Mouse (Mus musculus) left cerebral cortex, postnatal 10 days (tissue): ENCODE data around the gene P2ry14. TPM values are rescaled to one million over a fixed set of nuclear protein-coding genes. Genes with fewer than 3 reads are reported as not detected.

Experiments used
- DNase-seq, 2 experiments: peaks; one replicate each; pipeline ENCODE4 v3.0.0; 2021 to 2022; ENCODE audit warnings: low spot score in 2 of 2, mixed read lengths in 1 of 2; ENCODE audit errors: extremely low spot score in 1 of 2
- intact Hi-C: fragments of 180-260 bp; cut with DNase I; formaldehyde crosslinking; loops from one replicate; pipeline ENCODE4 v1.15.1; 2025
- total RNA-seq, 2 experiments: library from RNA; stranded (reverse); gene quantifications; 2 replicates each; pipeline ENCODE4 v1.2.3; 2021

P2ry14 gene
- 1 to 10 TPM; 1.2 to 1.8 TPM for total RNA-seq

DNA sequence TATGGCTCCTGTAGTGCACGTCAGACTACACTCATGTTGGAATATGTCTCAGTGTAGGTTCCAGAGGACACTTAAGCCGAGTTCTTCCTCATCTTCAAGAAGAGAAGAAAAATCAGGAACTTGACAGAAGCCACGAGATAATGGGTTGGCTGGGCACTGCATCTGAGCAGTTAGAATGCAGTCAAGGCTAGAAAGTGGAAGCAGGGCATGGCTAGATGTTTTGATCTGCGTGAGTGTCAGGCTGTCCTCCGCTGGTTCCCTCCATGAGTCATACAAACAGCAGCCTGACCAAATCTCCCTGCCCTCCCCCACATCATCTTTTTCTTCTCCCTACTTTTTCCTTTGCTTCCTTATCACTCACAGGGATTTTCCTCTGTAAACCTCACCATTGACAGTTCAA, at the start of gene P2ry14:
Gene P2ry14, minus strand, starts transcription at position 195 of the 400 bp plus-strand sequence.
- intact Hi-C loops, result no loop called here
- no peak for DNase-seq

DNA sequence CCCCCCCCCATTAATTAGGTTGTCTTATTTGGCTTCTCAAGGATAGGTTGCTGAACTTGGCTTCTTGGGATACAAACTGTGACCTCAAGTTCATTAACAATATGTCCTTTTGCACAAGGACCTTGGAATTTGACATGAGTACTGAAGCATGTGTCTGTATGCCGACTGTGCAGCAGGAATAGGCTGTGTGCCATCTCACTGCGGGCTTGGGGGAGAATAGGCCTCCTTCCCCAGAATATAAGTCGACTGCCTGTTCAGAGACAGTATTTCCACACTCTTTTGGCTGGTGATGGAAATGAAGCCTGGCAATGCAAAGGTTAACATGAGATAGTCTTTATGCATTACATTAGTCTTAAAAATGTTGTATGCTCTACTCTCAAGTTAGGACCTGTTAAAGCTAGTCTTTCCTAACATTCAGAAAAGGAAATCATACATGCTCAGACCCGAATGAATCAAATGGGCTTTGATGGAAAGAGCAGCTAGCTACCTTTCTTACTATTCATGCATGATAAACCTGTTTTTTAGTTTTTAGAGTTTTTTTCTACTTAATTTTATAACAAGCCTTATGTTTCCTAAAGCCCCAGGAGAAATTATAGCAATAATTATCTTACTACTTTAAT, 44.0 kb upstream of the P2ry14 start:
- DNase-seq, result no peak
- intact Hi-C loops, result no loop called here

GRCm38 (mm10) chr3:59194938-59195337, 41.5 kb upstream of the P2ry14 start, which contains the start of gene Gpr87:
TSS of gene Gpr87 (minus strand) at chr3:59195104.
- DNase-seq, result no peak
- intact Hi-C loops, result no loop called here

GRCm38 (mm10) chr3:59194099-59194498, 40.7 kb upstream of the P2ry14 start:
- intact Hi-C loops, result no loop called here
- DNase-seq, result no peak

DNA sequence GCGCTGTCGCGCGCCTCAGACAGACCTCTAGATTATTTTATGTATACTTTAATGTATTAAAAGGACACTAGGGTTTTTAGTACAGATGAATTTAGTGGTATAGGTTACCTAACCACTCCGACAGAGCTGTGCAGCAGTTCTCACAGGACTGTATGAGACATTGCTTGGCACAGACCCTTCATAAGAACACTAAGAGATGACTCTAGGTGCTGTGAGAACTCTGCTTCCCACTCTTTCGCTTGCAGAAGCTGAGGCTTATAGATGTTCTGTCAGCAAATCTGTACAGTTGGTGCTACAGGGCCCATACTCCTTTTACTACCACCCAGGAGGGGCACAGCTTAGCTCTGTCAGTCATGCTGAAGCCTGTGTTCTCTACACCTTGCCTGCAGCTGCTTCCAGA, 38.3 kb upstream of the P2ry14 start:
- no peak for DNase-seq
- intact Hi-C loops, result no loop called here

DNA sequence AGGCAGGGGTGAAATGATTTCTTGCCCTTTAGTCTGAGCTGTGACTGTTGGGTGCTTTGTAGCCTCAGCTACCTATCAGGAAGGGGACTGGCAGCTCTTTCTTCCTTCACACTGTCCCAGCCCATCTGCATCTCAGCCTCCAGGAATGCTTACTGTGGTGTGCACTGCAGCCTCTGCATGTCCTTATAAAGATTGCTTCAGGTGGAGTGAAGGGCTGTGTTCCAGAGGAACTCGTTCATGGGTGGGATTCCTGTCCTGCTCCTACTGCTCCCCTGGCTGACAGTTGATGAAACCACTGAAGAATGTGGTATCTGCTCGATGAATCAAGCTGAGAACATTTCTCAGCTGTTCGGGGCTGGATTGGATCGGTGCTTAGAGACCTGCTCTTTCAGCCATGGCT, 33.9 kb upstream of the P2ry14 start:
- intact Hi-C loops, result no loop called here
- DNase-seq, result no peak

- DNase-seq, result no peak
- intact Hi-C loops, result no loop called here
These were observed 32.2 kb upstream of the P2ry14 start for GRCm38 (mm10) chr3:59185662-59186061.

DNA sequence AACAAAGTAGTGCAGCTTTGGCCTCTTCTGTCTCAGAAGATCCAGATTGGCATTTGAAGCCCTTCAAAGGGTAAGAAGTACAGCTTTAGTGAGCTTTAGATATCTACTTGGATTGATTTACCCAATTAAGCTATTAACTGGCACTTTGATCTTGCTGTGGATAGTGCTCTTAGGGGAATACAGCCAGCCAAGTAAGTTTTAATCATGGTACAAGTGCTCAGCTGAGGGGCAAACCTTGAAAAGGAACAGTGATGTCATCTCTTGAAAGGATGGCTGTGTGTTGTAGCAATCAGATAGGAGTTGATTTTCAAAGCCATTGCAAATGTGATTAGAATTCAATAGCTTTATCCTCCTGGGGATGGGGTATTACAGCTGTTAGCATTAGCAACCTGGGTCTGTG, 28.7 kb upstream of the P2ry14 start:
- no peak for DNase-seq
- intact Hi-C loops, result no loop called here

DNA sequence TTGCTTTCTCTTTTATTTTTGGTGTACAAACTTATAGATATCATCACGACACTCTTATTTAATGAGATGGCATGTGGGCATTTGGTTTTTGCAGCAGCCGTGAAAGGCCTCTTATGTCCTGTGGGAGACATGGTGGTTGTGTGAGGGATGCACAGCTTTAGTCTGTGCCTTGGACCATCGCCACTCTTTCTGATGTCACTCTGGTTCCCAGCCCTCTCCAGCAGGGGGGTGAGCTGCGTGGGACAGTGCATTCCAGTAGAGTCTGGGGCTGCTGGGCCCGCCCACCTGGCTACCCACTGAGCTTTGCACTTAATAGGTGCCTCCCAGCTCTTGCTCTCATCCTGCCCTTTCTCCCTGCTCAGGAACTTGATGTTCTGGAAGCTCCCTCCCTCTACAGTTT, 27.7 kb upstream of the P2ry14 start:
- peak in 1 of 2 experiments; percentile 29 for DNase-seq
- intact Hi-C loops, result no loop called here

GRCm38 (mm10) chr3:59176871-59177270, 23.5 kb upstream of the P2ry14 start:
- intact Hi-C loops, result no loop called here

GRCm38 (mm10) chr3:59175234-59175633, 21.8 kb upstream of the P2ry14 start:
- intact Hi-C loops, result no loop called here
- peak; percentile 39 to 45 for DNase-seq

More at GRCm38 (mm10) chr3:59176871-59177270, 23.5 kb upstream of the P2ry14 start:
- no peak for DNase-seq

DNA sequence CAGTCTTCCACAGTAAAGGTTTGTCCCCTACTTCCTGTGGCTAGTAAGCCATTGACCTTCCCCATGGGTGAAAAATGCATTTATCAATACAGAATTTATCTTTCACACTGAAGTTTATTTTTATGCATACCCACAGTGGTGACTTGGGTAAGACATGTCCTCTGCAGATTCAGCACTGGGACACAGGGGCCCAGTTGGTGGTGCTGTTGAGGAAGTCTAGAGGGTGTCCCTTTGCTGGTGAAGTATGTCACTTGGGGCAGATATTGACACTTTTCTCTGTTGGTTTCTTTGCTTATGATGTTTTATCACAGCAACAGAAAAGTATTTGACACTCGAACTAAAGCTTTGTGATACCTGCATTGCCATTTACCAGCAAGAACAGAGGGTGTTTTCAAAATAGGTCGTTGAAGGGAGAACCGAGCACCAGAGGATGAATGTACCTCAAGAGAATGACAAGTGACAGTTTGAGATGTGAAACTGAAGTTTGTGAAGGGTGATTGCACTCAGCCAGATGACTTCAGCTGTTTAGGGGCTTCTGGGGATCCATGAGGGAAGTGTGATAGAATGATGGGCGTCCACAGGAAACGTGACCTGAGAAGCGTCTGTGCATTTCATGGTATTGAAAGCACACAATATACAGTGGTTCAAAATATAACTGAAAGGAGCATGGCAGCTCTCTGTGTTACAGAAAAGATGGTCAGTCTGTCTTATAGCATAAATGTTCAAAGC, 21.2 kb upstream of the P2ry14 start:
- DNase-seq, result no peak
- intact Hi-C loops, result no loop called here

DNA sequence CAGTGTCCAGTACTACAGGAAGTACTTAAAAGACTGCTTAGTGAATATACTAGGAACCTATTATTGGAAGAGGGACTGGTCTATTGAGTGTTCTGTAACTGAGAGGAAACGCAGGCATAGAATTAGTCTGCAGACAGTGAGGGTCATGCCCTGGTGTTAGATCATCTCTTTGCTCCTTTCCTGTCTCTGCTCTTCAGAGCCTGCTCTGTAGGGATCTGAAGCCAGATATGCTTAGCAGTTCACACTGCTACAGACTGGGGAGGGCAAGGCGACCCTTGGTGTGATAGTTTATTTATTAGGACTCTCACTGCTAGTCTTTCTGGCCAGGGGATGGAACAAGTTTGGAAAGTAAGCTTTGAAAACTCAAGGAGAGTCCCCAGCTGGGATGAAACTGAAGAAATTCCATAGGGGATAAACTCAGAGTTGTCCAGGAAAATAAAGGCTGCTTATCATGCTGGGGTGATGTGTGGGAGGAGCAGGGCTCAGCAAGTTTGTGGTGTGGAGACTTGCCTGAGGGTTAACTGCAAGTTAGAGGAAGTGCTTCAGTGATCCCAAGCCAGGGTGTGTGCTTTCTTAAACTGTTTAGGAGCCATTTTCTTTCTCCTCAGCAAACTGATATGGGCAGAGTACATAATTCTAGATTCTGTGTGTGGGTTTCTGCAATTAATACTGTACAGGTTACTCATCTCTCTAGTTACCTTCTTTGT, 16.7 kb upstream of the P2ry14 start:
- intact Hi-C loops, result no loop called here
- DNase-seq, result no peak

DNA sequence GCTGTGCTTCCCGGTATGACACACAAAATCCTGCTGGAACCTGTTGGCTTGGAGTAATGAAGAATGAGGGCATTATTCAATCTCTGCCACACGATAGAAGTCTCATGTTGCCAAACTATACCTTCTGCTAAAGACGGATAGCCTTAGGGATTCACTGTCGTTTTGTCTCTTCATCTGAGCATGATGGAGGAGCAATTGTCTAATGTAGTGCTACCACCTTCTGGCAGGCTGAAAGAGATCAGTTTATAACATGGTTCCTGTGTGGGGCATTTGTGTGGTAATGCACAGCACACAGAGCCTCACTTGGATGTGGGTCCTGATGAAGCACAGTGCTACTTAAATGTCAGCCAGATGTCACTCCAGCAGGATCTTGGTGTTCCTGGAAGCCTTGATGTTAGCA, 15.8 kb upstream of the P2ry14 start:
- intact Hi-C loops, result no loop called here
- no peak for DNase-seq

DNA sequence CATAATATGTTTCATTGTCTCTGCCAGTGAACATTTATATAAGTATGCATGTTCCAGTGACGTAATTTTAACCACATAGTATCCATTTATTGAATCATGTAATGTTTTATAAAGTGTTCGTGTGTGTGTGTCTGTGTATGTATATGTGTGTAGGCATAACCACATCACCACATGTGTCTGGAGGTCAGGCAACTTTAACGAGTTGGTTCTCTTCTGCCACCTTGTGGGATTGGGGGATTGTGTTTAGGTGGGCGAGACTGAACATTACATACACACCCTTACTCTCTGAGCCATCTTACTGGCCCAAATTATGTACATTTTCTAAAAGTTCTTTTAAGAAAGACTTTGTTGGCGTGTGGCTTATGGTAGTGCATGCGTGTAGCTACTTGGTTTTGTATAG, 15.1 kb upstream of the P2ry14 start:
- intact Hi-C loops, result no loop called here
- DNase-seq, result no peak

- no peak for DNase-seq
- intact Hi-C loops, result no loop called here
These were observed 14.1 kb upstream of the P2ry14 start for GRCm38 (mm10) chr3:59167417-59168054.

GRCm38 (mm10) chr3:59160465-59160864, 7.0 kb upstream of the P2ry14 start:
- intact Hi-C loops, result no loop called here
- no peak for DNase-seq

DNA sequence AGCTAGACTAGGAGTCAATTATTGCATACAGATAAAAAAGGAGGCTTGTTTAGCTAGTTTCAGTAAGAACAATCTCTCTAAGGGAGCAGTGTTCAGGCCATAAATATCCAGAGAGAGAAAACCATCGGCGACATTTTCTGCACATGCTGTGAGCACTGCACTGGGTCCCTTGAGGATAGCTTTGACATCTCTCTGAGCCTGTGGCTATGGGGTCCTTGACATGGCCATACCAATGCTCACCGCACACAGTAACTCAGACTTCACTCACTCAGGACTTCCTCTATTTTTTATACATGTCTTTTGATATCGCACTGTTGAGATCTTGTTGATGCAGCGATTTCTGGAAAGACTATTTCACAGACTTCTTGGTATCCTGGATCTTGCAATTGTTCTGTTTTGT, 3.6 kb upstream of the P2ry14 start:
- intact Hi-C loops, result no loop called here
- DNase-seq, result no peak

DNA sequence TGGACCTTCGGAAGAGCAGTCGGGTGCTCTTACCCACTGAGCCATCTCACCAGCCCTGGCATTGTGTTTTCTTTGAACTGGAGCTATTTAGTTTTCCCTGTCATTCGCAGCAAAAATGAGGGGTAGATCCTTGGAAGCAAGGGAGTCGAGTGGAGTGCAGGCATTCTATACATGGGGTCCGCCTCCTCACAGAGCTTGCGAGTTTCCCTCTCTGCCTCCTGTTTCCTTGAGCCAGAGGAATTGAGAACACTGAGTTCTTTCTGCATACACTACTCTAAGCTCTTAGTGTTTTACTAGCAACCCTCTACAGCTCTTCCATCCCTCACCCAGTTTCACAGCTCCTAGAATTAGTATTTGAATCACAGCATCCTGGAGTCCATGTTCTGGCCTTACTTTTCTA, 2.0 kb upstream of the P2ry14 start:
- no peak for DNase-seq
- intact Hi-C loops, result no loop called here

DNA sequence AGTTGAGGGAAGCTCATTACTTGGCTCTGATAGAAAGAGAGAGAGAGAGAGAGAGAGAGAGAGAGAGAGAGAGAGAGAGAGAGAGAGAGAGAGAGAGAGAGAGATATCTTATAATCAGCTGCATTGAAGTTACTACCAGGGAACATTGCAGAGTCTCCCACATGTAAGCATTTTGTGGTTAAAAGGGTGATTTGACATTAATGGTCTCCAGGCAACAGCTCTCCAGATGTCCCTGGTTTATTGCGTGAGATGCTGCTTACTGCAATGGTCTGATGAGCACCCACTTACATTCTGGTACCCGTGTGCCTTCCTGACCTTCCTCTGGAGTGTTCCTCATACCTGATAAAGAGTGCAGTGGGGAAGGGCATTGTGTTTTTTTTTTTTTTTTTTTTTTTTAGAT, 1.5 kb upstream of the P2ry14 start:
- DNase-seq, result no peak
- intact Hi-C loops, result no loop called here
